Mouse (Mus musculus) layer of hippocampus, postnatal 10 days (tissue): ENCODE results near the gene Amh. TPM values are rescaled to one million over a fixed set of nuclear protein-coding genes. Genes with fewer than 3 reads are reported as not detected.
A peak's percentile ranks its signal among the peaks of the same experiment; 100 is the strongest.
"Not testable (repeated sequence)": the region's sequence is repeated elsewhere in the genome, so short reads cannot be mapped to it uniquely, and the experiment has no call there.

Source experiments
- DNase-seq, 2 experiments: peaks; one replicate each; pipeline ENCODE4 v3.0.0; 2021; ENCODE audit warnings: low spot score in 2 of 2
- total RNA-seq, 2 experiments: library from RNA; stranded (reverse); gene quantifications; 2 replicates each; pipeline ENCODE4 v1.2.3; 2021

Gene Amh
- total RNA-seq, 2 experiments from 2014 or later = 2.1 to 2.5 TPM

DNA sequence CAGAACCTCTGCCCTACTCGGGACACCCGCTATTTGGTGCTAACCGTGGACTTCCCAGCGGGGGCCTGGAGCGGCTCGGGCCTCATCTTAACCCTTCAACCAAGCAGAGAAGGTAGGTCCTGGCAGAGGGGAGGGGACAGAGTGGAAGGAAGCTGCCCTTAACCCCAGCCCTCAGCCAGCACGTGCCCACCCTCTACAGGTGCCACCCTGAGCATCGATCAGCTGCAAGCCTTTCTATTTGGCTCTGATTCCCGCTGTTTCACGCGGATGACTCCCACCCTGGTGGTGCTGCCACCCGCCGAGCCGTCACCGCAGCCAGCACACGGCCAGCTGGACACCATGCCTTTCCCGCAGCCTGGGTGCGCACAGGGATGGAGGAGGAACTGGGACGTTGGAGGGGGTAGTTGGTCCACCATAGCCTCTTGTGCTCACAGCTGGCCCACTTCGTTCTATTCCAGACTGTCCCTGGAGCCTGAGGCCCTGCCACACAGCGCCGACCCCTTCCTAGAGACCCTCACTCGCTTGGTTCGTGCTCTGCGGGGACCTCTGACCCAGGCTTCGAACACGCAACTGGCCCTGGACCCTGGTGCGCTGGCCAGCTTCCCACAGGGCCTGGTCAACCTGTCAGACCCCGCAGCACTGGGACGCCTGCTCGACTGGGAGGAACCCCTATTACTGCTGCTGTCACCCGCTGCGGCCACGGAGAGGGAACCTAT, 1.5 kb downstream of the Amh start:
- no peak for DNase-seq

DNA sequence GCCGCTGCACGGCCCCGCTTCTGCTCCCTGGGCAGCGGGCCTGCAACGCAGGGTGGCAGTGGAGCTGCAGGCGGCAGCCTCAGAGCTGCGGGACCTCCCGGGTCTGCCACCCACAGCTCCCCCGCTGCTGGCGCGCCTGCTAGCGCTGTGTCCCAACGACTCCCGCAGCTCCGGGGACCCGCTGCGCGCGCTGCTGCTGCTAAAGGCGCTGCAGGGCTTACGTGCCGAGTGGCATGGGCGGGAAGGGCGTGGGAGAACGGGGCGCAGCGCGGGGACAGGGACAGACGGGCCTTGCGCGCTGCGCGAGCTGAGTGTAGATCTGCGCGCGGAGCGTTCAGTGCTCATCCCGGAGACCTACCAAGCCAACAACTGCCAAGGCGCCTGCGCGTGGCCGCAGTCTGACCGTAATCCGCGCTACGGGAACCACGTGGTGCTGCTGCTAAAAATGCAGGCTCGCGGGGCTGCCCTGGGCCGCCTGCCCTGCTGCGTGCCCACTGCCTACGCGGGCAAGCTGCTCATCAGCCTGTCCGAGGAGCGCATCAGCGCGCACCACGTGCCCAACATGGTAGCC, 2.1 kb downstream of the Amh start:
- DNase-seq = peak; percentile 74 to 80

DNA sequence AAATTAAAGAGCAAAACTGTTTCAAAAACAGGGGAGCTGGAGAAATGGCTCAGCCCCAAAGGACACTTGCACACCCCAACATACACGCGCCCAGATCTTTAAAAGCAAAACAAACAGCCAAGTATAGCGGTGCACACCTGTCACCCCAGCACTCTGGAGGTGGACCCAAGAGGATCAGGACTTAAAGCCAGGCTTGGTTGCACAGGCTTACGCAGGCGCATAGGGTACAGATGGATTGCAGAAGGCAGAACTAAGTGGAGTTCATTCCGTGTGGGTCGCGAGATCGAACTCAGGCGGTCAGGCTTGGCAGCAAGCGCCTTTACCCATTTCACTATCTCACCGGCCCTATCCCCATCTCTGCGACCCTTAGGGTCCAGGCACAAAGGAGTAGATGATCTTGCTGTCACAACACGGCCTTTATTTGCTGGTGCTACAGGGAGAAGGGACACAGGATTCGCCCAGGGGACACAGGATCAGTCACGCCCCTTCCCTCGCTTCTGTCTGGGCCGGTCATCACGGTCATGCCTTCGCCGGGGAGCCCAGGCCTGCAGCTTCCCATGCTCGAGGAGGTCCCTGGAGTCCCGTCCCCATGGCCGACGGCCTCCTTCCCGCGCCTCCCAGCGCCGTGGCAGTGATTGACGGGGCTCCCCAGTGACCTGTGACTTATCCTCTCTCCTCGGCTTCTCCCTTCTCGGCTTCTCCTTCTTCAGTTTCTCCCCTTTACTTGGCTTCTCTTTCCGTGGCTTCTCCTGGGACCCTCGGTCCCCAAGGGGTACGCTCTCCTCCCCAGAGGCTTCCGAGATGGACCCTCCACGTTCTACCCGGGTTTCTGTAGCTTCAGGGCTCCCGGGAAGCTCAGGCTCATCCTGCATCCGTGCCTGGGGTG, 3.3 kb downstream of the Amh start:
- DNase-seq = no peak

DNA sequence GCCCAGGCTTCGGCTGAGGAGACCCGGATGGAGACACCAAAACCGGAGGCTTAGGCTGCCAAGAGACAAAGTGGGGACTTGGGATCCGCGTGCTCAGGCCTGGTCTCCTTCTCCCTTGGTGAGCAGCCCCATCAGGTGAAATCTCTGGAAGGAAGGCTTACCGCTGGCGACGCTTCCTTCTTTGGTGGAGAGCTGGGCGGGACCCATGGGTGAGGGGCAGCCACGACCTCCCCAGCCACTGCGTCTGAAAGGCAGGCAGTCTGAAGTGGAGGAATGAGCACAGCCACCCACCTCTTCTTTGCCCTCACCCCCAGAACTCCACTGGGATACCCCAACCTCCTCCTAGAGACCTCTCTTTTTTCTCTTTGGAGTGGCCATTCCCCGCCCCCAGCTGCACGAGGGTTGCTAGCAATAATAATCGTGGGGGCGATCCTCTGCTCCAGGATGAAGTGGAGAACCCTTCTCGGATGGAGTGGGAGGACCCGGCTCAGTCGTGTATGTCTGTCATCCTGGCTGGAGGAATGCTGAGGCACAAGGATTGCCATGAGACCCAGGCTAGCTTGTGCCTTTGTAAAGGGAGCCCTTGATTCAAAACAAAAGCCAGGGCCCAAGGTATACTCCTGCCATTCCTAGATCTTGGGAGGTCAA, 4.1 kb downstream of the Amh start:
- DNase-seq = no peak

DNA sequence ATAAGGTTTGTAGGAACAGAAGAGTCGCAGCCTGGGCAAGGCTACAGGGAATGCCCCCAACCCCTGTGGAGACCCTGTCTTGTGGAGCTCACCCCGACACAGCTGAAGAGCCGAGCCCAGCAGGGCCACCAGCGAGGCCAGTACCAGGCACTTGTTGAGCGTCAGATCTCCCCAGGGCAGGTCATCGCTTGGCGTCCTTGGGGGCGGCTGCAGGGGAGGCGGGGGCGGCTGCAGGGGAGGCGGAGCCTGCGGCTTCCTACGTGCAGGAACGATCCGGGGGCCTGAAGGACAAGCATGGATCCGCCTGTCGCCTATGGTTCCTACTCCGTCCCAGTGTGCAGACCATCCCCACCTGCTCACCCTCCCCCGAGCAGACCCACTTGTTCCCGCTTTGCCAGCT, 5.0 kb downstream of the Amh start:
- no peak for DNase-seq

DNA sequence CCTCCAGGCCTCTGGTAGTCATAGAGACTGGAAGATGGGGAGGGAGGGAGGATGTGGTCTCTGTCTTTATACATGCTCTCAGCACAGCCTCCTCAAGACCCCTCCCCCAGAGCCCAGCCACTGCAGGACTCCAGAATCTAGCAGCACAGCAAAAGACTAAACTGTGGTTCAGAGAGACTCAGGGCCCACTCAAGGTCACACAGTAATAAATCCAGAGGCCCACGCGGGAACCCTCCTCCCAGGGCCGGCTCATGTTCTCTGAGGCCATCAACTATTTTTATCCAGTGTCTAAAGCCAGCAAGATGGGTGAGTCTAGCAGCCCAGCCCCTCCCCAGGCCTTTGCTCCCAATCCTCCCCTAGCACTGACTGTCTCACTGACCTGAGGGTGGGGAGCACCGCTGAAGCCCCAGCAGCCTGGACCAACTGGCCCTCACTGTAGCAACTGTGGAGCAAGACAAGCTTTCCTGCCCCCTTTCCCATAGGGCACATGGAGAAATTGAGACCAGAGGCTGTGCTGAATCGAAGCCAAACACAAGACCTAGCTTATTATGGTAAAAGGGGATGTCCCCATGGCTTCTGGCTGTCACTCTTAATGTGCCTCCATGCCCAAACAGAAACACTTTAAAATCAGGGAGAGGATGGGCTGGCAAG, 7.5 kb downstream of the Amh start:
- no peak for DNase-seq

DNA sequence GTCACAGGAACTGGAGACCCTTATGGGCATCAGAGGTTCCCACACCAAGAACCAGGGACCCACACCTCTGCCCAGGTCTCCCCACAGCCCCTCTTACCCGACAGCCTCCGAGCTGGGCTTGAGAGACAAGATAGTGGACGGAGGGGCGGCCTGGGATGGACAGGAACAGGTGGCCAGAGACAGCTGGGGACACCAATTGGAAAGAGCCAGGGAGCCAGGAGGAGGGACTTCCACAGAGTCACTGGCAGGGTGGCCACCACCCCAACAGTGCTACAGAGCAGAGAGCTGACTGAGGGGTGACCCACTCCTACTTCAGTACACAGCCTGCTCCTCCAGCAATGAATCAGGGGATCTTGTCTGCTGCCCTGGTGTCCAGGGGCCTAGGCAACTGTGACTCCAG, 8.3 kb downstream of the Amh start, which contains the start of gene Jsrp1:
Gene Jsrp1, minus strand, starts transcription at position 133 of the 400 bp plus-strand sequence.
- DNase-seq = no peak

DNA sequence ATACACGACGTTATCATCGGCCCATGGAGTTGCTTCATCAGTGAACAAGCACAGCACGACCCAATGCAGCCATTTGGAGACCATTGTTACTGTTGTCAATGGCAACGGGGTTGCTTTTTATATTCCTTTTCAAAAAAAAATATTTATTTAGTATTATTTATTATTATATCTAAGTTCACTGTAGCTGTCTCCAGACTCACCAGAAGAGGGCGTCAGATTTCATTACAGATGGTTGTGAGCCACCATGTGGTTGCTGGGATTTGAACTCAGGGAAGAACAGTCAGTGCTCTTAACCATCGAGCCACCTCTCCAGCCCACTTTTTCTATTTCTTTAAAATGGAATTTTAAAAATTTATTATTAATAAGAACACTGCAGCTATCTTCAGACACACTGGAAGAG, 9.8 kb downstream of the Amh start:
- DNase-seq = no peak

DNA sequence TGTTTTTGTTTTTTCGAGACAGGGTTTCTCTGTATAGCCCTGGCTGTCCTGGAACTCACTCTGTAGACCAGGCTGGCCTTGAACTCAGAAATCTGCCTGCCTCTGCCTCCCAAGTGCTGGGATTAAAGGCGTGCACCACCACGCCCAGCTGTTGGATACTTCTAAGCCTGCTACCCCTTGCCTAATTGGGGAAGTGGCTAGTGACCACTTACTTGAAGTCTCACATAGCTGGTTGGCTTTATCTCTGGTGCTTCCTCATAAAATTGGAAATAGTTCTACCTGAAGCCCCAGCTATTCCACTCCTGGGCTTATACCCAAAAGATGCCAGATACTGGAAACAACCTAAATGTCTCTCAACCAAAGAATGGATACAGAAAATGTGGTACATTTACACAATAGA, 11.3 kb downstream of the Amh start:
- DNase-seq = not testable (repeated sequence)

DNA sequence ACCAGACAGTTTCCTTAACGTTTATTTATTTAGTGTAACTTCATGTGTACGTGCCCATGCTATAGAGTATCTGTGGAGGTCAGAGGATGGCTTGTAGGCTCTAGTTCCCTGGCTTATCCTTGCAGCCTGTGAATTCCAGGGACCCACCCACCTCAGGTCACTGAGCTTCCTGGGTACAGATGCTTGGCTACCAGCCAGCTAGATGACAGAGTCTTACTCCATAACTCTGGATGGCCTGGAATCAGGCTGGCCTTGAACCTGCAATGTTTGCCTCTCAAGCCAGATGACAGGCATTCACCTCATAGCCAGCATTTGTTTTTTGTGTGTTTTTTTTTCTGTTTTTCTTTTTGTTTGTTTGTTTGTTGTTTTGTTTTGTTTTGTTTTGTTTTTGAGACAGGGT, 12.1 kb downstream of the Amh start:
- DNase-seq = no peak

DNA sequence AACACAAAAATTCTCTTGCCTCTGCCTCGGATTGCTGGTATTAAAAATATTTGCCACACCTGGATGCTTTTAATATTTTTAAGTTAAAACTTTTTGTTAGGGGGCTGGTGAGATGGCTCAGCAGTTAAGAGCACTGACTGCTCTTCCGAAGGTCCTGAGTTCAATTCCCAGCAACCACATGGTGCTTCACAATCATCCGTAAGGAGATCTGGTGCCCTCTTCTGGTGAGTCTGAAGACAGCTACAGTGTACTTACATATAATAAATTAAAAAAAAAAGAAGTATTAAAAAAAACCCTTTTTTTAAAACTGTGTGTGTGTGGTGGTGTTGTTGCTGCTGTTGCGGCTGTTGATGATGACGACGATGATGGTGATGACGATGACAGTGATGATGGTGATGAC, 12.9 kb downstream of the Amh start:
- DNase-seq = not testable (repeated sequence)

DNA sequence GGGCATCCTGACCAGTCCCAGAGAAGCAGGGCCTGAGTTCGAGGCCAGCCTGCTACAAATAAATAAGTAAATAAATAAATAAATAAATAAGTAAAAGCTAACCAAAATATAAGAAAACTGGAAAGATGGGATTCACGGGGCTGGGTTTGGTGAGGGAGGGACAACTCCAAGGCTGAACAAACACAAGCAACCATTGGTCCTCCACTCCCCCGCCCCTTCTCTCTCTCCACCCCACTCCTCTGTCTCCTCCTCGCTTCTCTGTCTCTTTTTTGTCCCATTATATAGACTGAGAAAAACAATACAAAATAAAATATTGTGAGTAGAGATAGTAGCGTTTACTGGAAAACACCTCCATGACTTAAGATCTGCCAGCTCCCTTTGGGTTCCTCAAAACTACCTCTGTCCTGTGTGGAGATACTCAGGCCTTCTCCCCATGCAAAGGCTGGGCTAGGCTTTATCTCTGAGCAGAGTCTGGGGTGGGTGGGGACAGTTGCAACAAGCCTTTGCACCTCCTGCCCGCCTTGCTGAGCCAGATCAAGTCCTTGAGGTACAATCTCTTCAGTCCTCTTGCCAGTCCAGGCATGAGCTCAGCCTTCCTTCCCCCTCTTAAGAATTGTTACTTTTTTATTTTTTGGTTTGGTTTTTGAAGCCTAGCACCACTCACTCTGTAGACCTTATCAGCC, 13.7 kb downstream of the Amh start:
- no peak for DNase-seq

DNA sequence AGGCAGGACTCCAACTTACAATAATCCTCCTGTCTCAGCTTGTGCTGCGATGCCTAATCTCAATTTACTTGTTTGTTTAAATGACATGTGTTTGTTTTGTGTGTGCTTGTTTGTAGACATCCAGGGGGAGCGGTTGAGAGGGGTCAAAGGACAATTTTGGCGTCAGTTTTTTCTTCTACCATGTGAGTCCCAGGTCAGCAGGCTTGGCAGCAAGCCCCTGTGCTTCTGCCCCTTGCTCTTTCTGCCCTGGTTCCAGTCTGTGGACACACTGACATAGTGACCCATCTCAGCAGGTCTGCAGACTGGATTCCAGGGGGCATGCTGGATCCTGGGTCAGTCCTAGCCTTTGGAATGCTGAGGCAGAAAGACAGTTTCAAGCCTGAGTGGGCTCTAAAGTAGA, 14.4 kb downstream of the Amh start:
- DNase-seq = no peak

DNA sequence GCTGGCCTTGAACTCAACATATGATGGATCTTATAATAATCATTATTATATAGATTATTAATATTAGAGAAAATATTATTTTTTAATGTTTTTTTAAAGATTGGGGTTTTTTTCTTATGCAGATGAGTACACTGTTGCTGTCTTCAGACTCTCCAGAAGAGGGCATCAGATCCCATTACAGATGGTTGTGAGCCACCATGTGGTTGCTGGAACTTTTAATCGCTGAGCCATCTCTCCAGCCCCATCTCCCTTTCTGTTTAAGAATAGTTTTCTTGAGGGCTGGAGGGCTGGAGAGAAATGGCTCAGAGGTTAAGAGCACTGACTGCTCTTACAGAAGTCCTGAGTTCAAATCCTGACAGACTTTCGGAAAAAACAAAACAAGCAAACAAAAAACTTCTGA, 16.9 kb downstream of the Amh start:
- peak in 1 of 2 experiments; percentile 21 for DNase-seq

DNA sequence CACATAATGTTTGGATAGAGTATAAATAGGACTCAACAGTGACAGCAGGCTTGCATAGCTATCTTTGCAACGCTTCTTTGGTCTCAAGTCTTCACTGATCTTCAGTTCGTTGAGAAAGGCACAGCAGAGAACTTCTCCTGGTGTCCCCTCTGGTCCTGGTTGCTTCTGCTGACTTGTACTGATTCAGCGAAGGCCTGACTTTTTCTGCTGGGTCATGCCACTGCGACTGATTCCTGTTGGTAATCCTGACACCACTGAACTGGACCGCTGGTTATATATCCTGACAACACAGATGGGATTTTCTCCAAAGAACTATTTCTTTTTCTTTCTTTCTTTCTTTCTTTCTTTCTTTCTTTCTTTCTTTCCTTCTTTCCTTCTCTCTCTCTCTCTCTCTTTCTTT, 17.5 kb downstream of the Amh start:
- DNase-seq = no peak

DNA sequence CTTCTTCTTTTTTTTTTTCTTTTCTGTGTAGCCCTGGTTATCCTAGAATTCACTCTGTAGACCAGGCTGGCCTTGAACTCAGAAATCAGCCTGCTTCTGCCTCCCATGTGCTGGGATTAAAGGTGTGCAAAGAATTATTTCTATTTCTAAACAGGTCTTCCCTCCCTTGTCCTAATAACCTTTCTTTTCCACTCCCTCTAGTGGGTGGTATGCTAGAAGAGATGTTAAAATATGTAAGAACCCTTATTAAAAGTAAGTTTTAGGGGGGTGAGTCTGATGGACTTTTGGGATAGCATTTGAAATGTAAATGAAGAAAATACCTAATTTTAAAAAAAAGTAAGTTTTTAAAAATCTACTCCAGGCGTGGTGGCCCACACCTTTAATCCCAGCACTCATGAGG, 18.3 kb downstream of the Amh start:
- DNase-seq = no peak

DNA sequence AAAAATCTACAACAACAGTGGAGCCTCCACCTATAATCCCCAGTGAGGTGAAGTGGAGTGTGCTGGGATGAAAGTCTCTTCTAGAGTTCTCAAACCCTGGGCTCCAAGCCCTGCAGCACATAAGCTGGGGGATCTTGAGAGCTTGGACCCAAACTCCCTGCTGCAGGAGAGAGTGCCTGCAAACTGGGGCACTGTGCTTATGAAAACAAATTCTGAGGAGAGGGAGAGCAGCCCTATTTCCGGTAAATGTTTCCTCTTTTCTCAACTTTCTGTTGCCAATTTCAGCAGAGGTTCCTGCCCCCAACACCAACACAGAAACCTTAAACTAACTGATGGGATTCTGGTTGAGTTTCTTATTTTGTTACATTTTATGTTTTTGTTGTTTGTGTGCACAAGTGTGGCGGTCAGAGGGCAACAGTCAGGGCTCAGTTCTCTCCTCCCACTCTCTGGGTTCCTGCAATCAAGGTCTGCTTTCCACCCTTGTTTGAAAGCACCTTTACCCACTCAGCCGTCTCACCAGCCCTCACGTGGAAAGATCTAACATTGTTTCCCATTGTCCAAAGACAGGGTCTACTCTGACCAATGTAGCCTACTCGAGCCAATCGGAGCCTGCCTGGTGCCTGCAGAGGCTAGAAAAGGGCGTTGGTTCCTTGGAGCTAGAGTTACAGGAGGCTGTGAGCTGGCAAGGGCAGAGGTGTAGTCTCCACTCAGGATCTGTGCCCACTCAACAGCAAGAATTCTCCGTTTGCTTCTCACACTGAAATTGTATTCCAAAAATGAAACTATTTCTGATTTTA, 19.0 kb downstream of the Amh start:
- DNase-seq = no peak

DNA sequence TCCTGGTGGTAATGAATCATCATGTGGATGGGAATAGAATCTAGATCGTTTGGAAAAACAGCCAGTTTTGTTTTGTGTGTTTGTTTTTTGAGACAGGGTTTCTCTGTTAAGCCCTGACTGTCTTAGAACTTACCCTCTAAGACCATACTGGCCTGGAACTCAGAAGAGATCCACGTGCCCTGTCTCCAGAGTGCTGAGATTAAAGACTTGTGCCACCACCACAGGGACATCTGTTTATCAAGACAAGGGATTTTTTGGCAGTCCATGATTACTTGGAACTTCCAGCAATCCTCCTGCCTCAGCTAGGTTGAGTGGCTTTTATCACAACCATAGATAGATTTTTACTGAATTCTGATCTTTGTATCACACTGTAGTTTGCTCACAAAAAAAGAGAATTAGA, 19.8 kb downstream of the Amh start:
- DNase-seq = no peak

DNA sequence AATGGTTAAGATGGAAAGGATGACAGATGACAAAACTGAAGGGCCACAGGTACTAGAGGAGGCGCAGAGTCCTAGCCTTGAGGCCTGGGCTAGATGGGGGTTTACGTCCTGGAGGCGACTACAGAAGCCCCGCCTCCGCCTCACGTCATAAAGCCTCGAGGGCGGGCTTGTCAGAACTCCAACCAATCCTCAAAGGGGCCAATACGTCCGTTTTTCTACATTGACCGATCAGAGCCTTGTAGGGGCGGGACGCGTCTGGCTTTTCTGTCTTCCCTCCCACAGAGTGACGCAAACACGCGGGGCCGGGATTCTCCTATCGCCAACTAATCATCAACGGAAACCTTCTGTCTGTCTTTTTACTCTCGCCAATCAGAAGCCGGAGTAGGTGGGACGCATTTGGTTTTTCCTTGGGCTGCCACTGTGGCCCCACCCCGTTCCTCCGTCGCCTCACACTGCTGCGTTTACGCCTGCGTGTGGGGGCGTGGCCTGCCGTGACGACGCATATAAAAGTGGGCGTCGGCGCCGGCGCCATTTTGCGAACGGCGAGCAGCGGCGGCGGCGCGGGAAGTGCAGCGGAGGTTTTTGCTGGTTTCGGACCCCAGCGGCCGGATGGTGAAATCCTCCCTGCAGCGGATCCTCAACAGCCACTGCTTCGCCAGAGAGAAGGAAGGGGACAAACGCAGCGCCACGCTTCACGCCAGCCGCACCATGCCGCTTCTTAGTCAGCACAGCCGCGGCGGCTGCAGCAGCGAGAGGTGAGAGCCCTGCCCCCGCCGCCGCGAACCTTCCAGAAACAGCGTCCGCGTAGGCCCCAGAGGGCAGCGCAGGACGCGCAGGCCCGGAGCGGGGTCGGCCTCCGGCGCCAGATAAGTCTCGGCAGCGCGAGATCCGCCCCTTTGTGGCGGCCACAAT, 21.4 kb downstream of the Amh start, which contains the start of gene Oaz1:
Gene Oaz1, plus strand, starts transcription at position 506 of the 912 bp plus-strand sequence.
- peak; percentile 97 to 99 for DNase-seq
